Mouse (Mus musculus): ENCODE results near the gene Map3k20.
A peak's percentile ranks its signal among the peaks of the same experiment; 100 is the strongest.

Gene Map3k20

GRCm38 (mm10) chr2:72280524-72280923 lies 4.9 kb upstream of the Map3k20 start:
- DNase-seq (ENCODE audit: low spot score in 2 of 2), result no peak

GRCm38 (mm10) chr2:72281971-72282370 lies 3.5 kb upstream of the Map3k20 start:
- DNase-seq (ENCODE audit: low spot score in 2 of 2), result peak; percentile 8 to 24

- no peak for DNase-seq (ENCODE audit: low spot score in 2 of 2)
Measured at GRCm38 (mm10) chr2:72282733-72283132, 2.7 kb upstream of the Map3k20 start.

GRCm38 (mm10) chr2:72284689-72285088 lies 748 bp upstream of the Map3k20 start:
- no peak for DNase-seq (ENCODE audit: low spot score in 2 of 2)

- peak in 1 of 2 experiments; percentile 15 for DNase-seq (ENCODE audit: low spot score in 2 of 2)
Measured at GRCm38 (mm10) chr2:72285888-72286661, 638 bp downstream of the Map3k20 start.

GRCm38 (mm10) chr2:72287142-72287541 lies 1.7 kb downstream of the Map3k20 start:
- DNase-seq (ENCODE audit: low spot score in 2 of 2), result peak; percentile 57 to 76

GRCm38 (mm10) chr2:72288932-72289534 lies 3.6 kb downstream of the Map3k20 start:
- no peak for DNase-seq (ENCODE audit: low spot score in 2 of 2)

- no peak for DNase-seq (ENCODE audit: low spot score in 2 of 2)
Measured at GRCm38 (mm10) chr2:72291103-72291502, 5.7 kb downstream of the Map3k20 start.

- no peak for DNase-seq (ENCODE audit: low spot score in 2 of 2)
Measured at GRCm38 (mm10) chr2:72292573-72292972, 7.1 kb downstream of the Map3k20 start.

- DNase-seq (ENCODE audit: low spot score in 2 of 2), result no peak
Measured at GRCm38 (mm10) chr2:72294994-72295393, 9.6 kb downstream of the Map3k20 start.

- no peak for DNase-seq (ENCODE audit: low spot score in 2 of 2)
Measured at GRCm38 (mm10) chr2:72296984-72297715, 11.7 kb downstream of the Map3k20 start.

GRCm38 (mm10) chr2:72297716-72298082 lies 12.3 kb downstream of the Map3k20 start:
- DNase-seq (ENCODE audit: low spot score in 2 of 2), result no peak

GRCm38 (mm10) chr2:72298406-72298805 lies 13.0 kb downstream of the Map3k20 start:
- no peak for DNase-seq (ENCODE audit: low spot score in 2 of 2)

GRCm38 (mm10) chr2:72301194-72301916 lies 15.9 kb downstream of the Map3k20 start:
- DNase-seq (ENCODE audit: low spot score in 2 of 2), result no peak

- DNase-seq (ENCODE audit: low spot score in 2 of 2), result no peak
Measured at GRCm38 (mm10) chr2:72305738-72306137, 20.3 kb downstream of the Map3k20 start.

GRCm38 (mm10) chr2:72308351-72308750 lies 22.9 kb downstream of the Map3k20 start:
- DNase-seq (ENCODE audit: low spot score in 2 of 2), result no peak

GRCm38 (mm10) chr2:72308981-72309380 lies 23.5 kb downstream of the Map3k20 start:
- no peak for DNase-seq (ENCODE audit: low spot score in 2 of 2)

GRCm38 (mm10) chr2:72311486-72311885 lies 26.0 kb downstream of the Map3k20 start:
- no peak for DNase-seq (ENCODE audit: low spot score in 2 of 2)

- no peak for DNase-seq (ENCODE audit: low spot score in 2 of 2)
Measured at GRCm38 (mm10) chr2:72313312-72313711, 27.9 kb downstream of the Map3k20 start.

- DNase-seq (ENCODE audit: low spot score in 2 of 2), result no peak
Measured at GRCm38 (mm10) chr2:72318421-72318820, 33.0 kb downstream of the Map3k20 start.

GRCm38 (mm10) chr2:72319028-72319798 lies 33.8 kb downstream of the Map3k20 start:
- DNase-seq (ENCODE audit: low spot score in 2 of 2), result no peak

Measured in spleen, postnatal 36 days (tissue).